Mouse (Mus musculus) C2C12 (cell line): Measurements from ENCODE around the gene Wnt9b. TPM values are rescaled to one million over a fixed set of nuclear protein-coding genes. Genes with fewer than 3 reads are reported as not detected.

Source experiments
- H3K27me3 ChIP-seq: one replicate; pipeline ENCODE4 v1.6.1; 2011; ENCODE audit not compliant: control insufficient read depth, insufficient read depth, insufficient read length
- H3K36me3 ChIP-seq: one replicate; pipeline ENCODE4 v1.6.1; 2011; ENCODE audit not compliant: control insufficient read depth, insufficient read depth
- H3K4me3 ChIP-seq: one replicate; pipeline ENCODE4 v1.5.1; 2011; ENCODE audit warnings: mild to moderate bottlenecking, control low read depth; ENCODE audit not compliant: poor library complexity, insufficient read depth, severe bottlenecking
- H3K79me2 ChIP-seq: one replicate; pipeline ENCODE4 v1.6.1; 2011; ENCODE audit not compliant: control insufficient read depth, insufficient read depth
- H3K79me3 ChIP-seq: one replicate; pipeline ENCODE4 v1.6.1; 2011; ENCODE audit warnings: low read depth, control low read depth
- H3ac ChIP-seq: one replicate; pipeline ENCODE3; 2011; ENCODE audit warnings: low read depth; ENCODE audit not compliant: control insufficient read depth, insufficient read length
- CEBPB ChIP-seq: IDR thresholded peaks from one replicate; pipeline ENCODE4 v1.6.1; 2011; ENCODE audit warnings: low read depth, mild to moderate bottlenecking, control low read depth, moderate library complexity
- CTCF ChIP-seq: IDR thresholded peaks from one replicate; pipeline ENCODE4 v1.5.1; 2011; ENCODE audit not compliant: control insufficient read depth, insufficient read depth, insufficient read length
- FOSL1 ChIP-seq: IDR thresholded peaks from one replicate; pipeline ENCODE4 v1.8.0; 2011; ENCODE audit warnings: mild to moderate bottlenecking, low read length; ENCODE audit not compliant: poor library complexity, insufficient read depth, severe bottlenecking
- MAX ChIP-seq: IDR thresholded peaks from one replicate; pipeline ENCODE4 v1.6.1; 2011; ENCODE audit warnings: mild to moderate bottlenecking, control low read depth
- MYOD1 ChIP-seq: IDR thresholded peaks from one replicate; pipeline ENCODE4 v1.6.1; 2011; ENCODE audit warnings: low read depth; ENCODE audit not compliant: control insufficient read depth, insufficient read length
- MYOG ChIP-seq: IDR thresholded peaks from one replicate; pipeline ENCODE4 v1.6.1; 2011; ENCODE audit not compliant: control insufficient read depth, insufficient read length; ENCODE audit errors: extremely low read depth
- USF1 ChIP-seq: IDR thresholded peaks from one replicate; pipeline ENCODE4 v1.6.1; 2011; ENCODE audit warnings: low read depth, mild to moderate bottlenecking, control low read depth, moderate library complexity
- polyA plus RNA-seq: library from polyadenylated mRNA; unstranded; fragments of >200 nt; fragmentation: generic; extraction: Trizol; gene quantifications from one replicate; pipeline ENCODE4 v1.2.1, GENCODE M21; 2012; ENCODE audit warnings: missing spikeins

Wnt9b gene
- polyA plus RNA-seq, 1 experiment, result not detected

DNA sequence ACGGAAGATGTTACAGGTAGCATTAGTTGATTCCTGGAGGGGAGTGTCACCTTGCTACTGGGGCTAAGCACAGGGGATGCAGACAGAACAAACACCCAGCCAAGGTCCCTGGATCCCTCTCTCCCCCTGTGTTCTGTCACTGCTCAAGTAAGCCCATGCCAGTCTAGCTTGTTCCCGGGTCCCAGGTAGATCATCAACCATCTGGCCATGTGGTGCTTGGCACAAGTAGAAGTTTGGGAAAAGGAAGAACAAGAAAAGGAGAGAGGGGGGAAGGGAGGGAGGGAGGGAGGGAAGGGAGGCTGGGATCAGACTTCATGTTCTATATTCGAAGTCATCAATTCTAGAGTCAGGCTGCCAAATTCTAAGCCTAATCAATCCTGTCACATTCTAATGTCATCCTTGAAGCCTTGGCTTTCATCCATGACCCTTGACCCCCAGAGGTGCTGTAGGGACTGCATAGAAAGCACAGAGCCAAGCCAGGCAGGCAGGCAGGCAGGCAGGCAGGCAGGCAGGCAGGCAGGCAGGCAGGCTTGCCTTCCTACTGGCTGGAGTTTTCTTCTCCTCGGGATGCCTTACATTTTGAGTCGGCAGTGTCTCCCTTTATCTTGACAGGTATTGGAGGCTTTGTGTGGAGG lies 15.1 kb downstream of the Wnt9b start:
- no peaks in the 10 kb centered on the region for H3K79me3 ChIP-seq
- no peak overlapping the region for H3K4me3 ChIP-seq
- peaks cover 80% of the 10 kb centered on the region for H3K27me3 ChIP-seq
- no peaks in the 10 kb centered on the region for H3K79me2 ChIP-seq
- no peaks in the 10 kb centered on the region for H3K36me3 ChIP-seq
- TF ChIP-seq MYOD1 (no peak), MAX (no peak), CTCF (no peak)
- H3ac ChIP-seq, result no peak overlapping the region

DNA sequence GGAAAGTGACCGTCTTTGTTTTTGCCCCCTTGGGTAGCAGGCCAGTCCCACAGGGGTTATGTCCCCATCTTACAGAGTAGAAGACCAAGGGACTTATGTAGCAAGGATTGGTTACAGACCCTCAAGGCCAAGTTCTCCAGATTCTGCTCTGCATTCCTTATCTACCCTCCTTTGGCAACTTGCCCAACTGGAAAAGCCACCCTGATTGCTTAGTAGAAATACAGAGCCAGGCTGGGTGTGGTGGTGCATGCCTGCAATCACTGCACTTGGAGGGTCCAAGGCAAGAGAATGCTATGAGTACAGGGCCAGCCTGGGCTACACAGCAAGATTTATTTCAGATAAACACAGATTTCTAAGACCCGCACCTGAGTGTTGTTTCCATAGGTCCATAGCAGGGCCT lies 15.7 kb downstream of the Wnt9b start:
- Histone ChIP-seq H3K79me2 (no peaks in the 10 kb centered on the region), H3K36me3 (no peaks in the 10 kb centered on the region), H3K79me3 (no peaks in the 10 kb centered on the region), H3ac (no peak overlapping the region), H3K27me3 (peaks cover 80% of the 10 kb centered on the region), H3K4me3 (no peak overlapping the region)
- TF ChIP-seq MAX (no peak), MYOG (no peak), FOSL1 (no peak), CTCF (no peak), CEBPB (no peak), USF1 (no peak), MYOD1 (no peak)

DNA sequence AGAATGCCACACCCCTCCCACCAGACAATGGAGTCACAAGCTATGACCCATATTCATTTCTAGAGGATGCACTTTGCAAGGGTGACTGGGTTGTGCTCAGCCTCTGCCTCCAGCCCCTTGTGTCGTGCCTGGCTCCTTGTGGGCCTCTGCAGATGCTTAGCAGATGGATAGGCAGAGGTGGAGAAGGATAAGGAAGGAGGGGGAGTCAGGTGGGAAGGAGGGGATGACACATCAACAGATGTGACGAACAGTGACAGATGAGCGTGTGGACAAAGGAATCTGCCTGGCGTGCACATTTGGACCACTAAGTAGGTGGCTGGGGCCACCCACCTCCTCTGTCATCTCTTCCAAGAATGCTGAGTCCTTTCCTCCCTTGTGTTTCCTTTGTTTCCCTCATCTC lies 16.6 kb downstream of the Wnt9b start:
- H3ac ChIP-seq, result no peak overlapping the region
- no peak for TF ChIP-seq CTCF
- TF ChIP-seq MAX, result no peak
- no peak for TF ChIP-seq MYOG
- TF ChIP-seq USF1, result no peak
- no peak for TF ChIP-seq FOSL1
- no peak for TF ChIP-seq MYOD1
- TF ChIP-seq CEBPB, result no peak
- H3K36me3 ChIP-seq, result no peaks in the 10 kb centered on the region
- no peaks in the 10 kb centered on the region for H3K79me2 ChIP-seq
- no peaks in the 10 kb centered on the region for H3K79me3 ChIP-seq
- no peak overlapping the region for H3K4me3 ChIP-seq
- H3K27me3 ChIP-seq, result peaks cover 79% of the 10 kb centered on the region

DNA sequence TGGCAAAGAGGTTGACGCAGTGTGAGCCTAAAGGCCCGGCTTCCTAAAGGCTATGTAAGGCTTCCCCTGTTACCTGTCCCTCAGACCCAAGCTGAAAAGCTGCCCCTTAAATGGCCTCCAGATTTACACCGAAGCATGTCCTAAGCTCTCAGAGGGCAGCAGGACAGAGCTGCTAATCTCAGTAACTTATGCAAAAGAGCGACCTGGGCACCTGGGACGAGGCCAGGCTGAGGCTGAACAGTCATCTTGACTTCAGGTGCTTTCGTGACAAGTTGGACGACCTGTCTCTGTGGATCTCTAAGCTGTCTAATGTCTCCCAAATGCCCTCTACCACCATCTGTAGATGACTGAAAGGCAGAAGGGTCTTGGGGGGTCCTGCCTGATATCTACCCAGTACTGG lies 17.3 kb downstream of the Wnt9b start:
- Histone ChIP-seq H3K27me3 (peaks cover 79% of the 10 kb centered on the region), H3K79me2 (no peaks in the 10 kb centered on the region), H3K79me3 (no peaks in the 10 kb centered on the region), H3K4me3 (no peak overlapping the region), H3ac (no peak overlapping the region), H3K36me3 (no peaks in the 10 kb centered on the region)
- TF ChIP-seq MYOD1 (no peak), MYOG (no peak), MAX (no peak), FOSL1 (no peak), USF1 (no peak), CTCF (no peak), CEBPB (no peak)

DNA sequence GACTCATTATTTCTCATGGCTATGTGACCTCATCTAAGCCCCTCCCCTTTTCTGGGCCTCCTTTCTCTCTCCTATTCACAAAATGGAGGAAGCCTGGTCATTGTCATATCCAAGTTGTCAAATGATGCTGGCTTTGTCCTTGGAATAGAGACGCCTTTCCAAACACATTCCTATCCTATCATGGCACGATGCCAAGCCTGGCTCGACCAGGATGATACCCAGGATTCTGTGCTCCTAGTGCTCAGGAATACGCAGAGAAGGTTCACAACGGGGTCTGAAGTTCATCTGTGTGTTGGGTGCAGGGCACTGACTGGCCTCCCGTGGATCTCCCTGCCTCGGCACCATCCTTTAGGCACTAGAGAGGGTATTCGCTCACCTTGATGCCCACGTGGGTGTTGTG lies 18.0 kb downstream of the Wnt9b start:
- H3K79me2 ChIP-seq, result no peaks in the 10 kb centered on the region
- H3K4me3 ChIP-seq, result no peak overlapping the region
- no peaks in the 10 kb centered on the region for H3K36me3 ChIP-seq
- H3ac ChIP-seq, result no peak overlapping the region
- H3K27me3 ChIP-seq, result peaks cover 78% of the 10 kb centered on the region
- H3K79me3 ChIP-seq, result no peaks in the 10 kb centered on the region
- no peak for TF ChIP-seq FOSL1
- TF ChIP-seq USF1, result no peak
- no peak for TF ChIP-seq MYOD1
- no peak for TF ChIP-seq MAX
- no peak for TF ChIP-seq MYOG
- no peak for TF ChIP-seq CTCF
- TF ChIP-seq CEBPB, result no peak

DNA sequence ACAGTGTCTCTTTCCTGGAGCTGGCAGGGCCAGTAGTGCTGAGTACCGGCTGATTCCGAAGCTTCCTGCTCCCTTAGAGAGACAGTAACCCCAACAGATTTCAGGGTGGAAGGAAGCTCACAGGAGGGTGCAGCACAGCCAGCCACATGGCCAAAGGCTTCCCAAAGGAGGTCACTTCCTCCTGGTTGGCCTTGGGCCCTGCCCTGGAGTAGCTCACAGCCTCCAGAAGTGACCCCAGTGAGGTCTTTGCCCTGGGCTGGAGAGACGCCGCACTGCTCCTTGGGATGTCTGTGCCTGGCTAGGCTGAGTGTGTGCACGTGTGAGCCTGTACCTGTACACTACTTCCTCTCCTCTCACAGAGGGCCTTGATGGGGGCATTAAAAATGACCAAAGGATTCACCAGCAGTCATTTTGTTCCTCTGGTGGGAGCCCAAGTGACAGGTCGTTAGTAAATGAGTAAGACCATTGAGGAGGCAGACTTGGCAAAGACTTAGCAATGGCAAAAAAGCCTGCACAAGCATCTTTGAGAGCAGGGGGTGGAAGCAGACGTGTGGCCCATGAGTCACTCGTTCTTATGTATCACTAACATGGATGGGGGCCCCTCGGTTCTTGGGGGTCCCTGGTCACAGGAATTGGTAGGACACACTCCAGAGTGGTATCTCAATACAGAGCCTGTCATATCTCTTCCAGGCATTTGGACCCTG lies 20.2 kb downstream of the Wnt9b start:
- Histone ChIP-seq H3K36me3 (no peaks in the 10 kb centered on the region), H3K4me3 (no peak overlapping the region), H3K27me3 (peaks cover 64% of the 10 kb centered on the region), H3ac (no peak overlapping the region), H3K79me2 (no peaks in the 10 kb centered on the region), H3K79me3 (no peaks in the 10 kb centered on the region)
- TF ChIP-seq CTCF (no peak), MYOD1 (no peak), MAX (no peak), USF1 (no peak), CEBPB (no peak), FOSL1 (no peak), MYOG (no peak)
